Mouse (Mus musculus) bone marrow macrophage, adult 2 months (primary cell): ENCODE measurements around the gene Irs3. TPM values are rescaled to one million over a fixed set of nuclear protein-coding genes. Genes with fewer than 3 reads are reported as not detected.
A peak's percentile ranks its signal among the peaks of the same experiment; 100 is the strongest.

ENCODE experiments used
- H3K27ac ChIP-seq: 2 replicates; pipeline ENCODE4 v1.5.1; 2012; ENCODE audit warnings: low read depth, low read length; ENCODE audit not compliant: insufficient read depth
- H3K4me1 ChIP-seq: 2 replicates; pipeline ENCODE4 v1.6.1; 2012; ENCODE audit warnings: low read length; ENCODE audit not compliant: control insufficient read depth, insufficient read depth
- H3K4me3 ChIP-seq: 2 replicates; pipeline ENCODE4 v1.5.1; 2012; ENCODE audit warnings: mild to moderate bottlenecking, low read length, moderate library complexity; ENCODE audit not compliant: insufficient read depth
- CTCF ChIP-seq: IDR thresholded peaks from 2 replicates; pipeline ENCODE4 v1.5.1; 2012; ENCODE audit warnings: low read depth, mild to moderate bottlenecking, low read length, moderate library complexity
- POLR2A ChIP-seq: IDR thresholded peaks from 2 replicates; pipeline ENCODE4 v1.6.1; 2012; ENCODE audit warnings: mild to moderate bottlenecking, low read depth, low read length, borderline replicate concordance
- polyA plus RNA-seq: library from polyadenylated mRNA; stranded (reverse); fragments of >200 nt; gene quantifications from 2 replicates; pipeline ENCODE4 v1.2.4, GENCODE M21; 2012; ENCODE audit not compliant: missing spikeins, insufficient read depth, insufficient read length

The Irs3 gene
- not detected in 2 replicates for polyA plus RNA-seq

GRCm38 (mm10) chr5:137645652-137646091 is at the start of gene Irs3:
Gene Irs3 (minus strand): TSS chr5:137645714.
- peak within 1 kb of the TSS; percentile 36 for H3K4me3 ChIP-seq

DNA sequence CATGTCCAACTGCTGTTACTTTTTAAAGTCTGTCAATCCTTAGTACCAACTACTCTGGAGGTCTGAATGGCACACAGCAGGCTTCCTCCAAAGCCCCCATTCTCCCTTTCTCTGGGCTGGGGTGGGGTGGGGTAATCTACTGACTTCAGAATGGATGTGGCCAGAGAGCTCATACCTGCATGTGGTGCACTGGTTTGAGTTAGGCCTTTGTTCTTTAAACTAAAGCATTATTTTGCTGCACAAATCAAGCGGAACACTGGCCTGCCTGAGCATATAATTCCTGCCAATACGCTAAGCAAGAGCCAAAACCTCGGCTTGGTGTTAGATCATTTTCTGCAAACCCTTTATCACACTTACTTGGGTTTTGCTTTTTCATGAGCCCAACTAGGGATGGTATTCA is 49.3 kb upstream of the Irs3 start:
- no peak overlapping the region for H3K4me3 ChIP-seq
- H3K27ac ChIP-seq, result no peak overlapping the region
- peaks cover 17% of the 10 kb centered on the region for H3K4me1 ChIP-seq
- no peak for TF ChIP-seq POLR2A
- TF ChIP-seq CTCF, result no peak

More at GRCm38 (mm10) chr5:137645652-137646091, at the start of gene Irs3:
- no peaks in the 10 kb centered on the region for H3K4me1 ChIP-seq
- TF ChIP-seq POLR2A (no peak), CTCF (no peak)
- no peak within 1 kb of the TSS for H3K27ac ChIP-seq

DNA sequence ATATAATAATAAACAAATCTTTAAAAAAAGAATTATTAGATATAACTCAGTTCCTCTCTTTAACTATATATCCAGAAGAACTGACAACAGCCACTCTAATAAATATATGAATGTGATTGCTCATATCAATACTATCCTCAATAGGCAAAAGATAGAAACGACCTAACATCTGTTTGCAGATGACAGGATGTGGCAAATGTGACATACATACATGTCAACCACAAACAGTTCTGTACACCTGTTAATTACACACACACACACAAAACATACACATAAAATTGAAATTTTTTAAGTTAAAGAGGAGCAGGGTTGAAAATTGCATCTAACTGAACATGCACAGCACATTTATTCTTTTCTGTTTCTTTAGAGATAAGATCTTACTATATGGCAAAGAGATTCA is 46.4 kb upstream of the Irs3 start:
- H3K4me3 ChIP-seq, result no peak overlapping the region
- TF ChIP-seq CTCF (no peak), POLR2A (no peak)

DNA sequence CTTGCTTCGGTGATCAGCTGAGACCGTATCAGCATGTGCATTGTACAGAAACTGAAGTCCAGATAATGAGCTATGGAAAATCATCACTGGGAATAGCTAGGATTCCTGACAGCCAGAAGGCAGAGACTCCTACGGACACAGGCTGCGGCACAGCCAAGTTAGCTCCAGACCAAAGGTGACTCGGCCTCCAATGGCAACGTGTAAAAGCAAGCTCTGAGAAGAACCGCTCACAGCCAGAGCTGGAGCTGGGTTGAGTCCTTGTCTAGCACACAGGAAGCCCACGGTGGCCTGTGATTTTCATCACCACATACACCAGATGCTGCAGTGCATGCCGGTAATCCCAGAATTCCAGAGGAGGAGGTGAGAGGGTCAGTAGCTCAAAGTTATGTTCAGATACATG is 45.0 kb upstream of the Irs3 start:
- H3K4me1 ChIP-seq, result peaks cover 10% of the 10 kb centered on the region
- H3K27ac ChIP-seq, result no peak overlapping the region
- TF ChIP-seq POLR2A (no peak), CTCF (no peak)
- H3K4me3 ChIP-seq, result no peak overlapping the region

More for the DNA sequence above, 46.4 kb upstream of the Irs3 start:
- no peak overlapping the region for H3K27ac ChIP-seq
- H3K4me1 ChIP-seq, result peaks cover 14% of the 10 kb centered on the region

DNA sequence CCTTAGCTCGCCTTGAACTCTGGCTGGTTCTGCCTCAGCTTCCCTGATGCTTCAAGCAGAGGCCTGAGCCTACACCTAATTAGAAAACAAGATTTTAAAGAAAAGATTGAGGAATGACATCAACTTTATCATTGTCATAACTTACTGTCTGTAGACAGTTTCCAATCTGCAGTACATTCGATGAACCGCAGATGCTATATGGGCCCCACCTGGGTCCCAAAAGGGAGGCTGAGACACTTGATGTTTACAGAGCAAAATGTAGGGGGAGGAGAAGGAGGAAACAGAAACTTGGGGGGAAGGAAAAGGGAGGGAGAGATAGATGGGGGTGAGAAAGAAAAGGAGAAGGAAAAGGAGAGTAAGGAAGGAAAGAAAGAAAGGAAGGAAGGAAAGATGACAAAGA is 44.5 kb upstream of the Irs3 start:
- TF ChIP-seq CTCF (no peak), POLR2A (no peak)
- Histone ChIP-seq H3K4me3 (no peak overlapping the region), H3K4me1 (peaks cover 13% of the 10 kb centered on the region), H3K27ac (no peak overlapping the region)

- no peak for TF ChIP-seq POLR2A
- TF ChIP-seq CTCF, result no peak
- no peak overlapping the region for H3K27ac ChIP-seq
- H3K4me1 ChIP-seq, result peaks cover 18% of the 10 kb centered on the region
- no peak overlapping the region for H3K4me3 ChIP-seq
These were observed 40.7 kb upstream of the Irs3 start for GRCm38 (mm10) chr5:137686127-137686790.

- H3K4me3 ChIP-seq, result no peak overlapping the region
- no peak overlapping the region for H3K27ac ChIP-seq
- peaks cover 18% of the 10 kb centered on the region for H3K4me1 ChIP-seq
- TF ChIP-seq CTCF, result no peak
- TF ChIP-seq POLR2A, result no peak
These were observed 40.1 kb upstream of the Irs3 start for GRCm38 (mm10) chr5:137685653-137686052.

DNA sequence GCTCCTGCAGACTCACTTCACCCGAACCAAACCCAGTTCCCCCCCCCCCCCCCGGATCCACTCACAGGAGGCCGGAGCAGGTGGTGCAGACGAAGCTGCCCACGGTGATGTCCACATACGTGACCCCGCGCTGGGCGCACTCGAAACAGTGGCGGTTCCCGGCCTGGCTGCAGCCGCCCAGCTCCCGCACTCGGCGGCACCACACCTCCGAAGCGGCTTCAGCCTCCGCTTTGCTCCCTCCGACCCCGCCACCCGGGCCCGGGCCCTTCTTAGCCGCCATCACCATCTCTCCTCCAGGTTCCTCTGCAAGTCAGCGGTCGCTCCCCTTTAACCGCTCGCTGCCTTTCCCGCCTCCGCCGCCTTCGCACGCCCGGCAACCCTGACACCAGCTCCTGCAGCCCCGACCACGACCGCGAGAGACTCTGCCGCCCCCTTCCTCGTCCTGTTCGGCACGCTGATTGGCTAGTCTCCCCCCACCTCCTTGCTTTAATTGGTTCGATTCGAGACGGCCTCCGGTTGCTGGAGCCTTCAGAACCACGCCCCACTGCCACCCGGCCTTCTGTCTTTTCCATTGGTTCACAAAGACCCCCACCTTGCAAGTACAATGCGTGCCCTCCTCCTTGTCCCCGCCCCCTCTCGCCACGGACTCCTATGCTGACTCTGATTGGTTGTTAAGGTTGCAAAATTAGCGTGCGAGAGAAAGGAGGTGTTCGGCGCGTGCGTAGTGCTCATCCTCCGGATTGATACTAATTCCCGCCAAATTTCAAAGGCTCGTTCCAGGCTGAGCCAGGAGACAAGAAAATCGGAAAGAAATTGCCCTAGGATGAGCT is 39.0 kb upstream of the Irs3 start, which contains the start of gene Agfg2:
Agfg2 (minus strand) TSS at position 433 of the 830 bp plus-strand sequence.
- H3K27ac ChIP-seq, result peak within 1 kb of the TSS; percentile 56
- H3K4me3 ChIP-seq, result peak within 1 kb of the TSS; percentile 68
- no peak for TF ChIP-seq CTCF
- peaks cover 18% of the 10 kb centered on the region for H3K4me1 ChIP-seq

- TF ChIP-seq CTCF (no peak), POLR2A (no peak)
- peaks cover 18% of the 10 kb centered on the region for H3K4me1 ChIP-seq
- H3K4me3 ChIP-seq, result peak overlapping the region; percentile 68
- peak overlapping the region; percentile 56 for H3K27ac ChIP-seq
These were observed 38.1 kb upstream of the Irs3 start for GRCm38 (mm10) chr5:137683388-137684293.
